Mouse (Mus musculus) limb, embryonic 15.5 days (tissue): Measurements from ENCODE around the gene Mafb. TPM values are rescaled to one million over a fixed set of nuclear protein-coding genes. Genes with fewer than 3 reads are reported as not detected.

Source experiments
- ATAC-seq: fragments of 200-750 bp; cut with Nextera tagmentation; 2 replicates; pipeline ENCODE4 v1.8.0; 2017; ENCODE audit warnings: low read depth, moderate TSS enrichment; ENCODE audit not compliant: insufficient number of reproducible peaks, low FRiP score, low TSS enrichment
- H3K27ac ChIP-seq: fragments of 300-500 bp; sonication (generic); 2 replicates; pipeline ENCODE4 v1.5.1; 2015; ENCODE audit warnings: moderate library complexity, mild to moderate bottlenecking, inconsistent platforms
- H3K27me3 ChIP-seq: fragments of 300-500 bp; sonication (generic); 2 replicates; pipeline ENCODE4 v1.6.1; 2015; ENCODE audit warnings: inconsistent platforms
- H3K36me3 ChIP-seq: fragments of 300-500 bp; sonication (generic); 2 replicates; pipeline ENCODE4 v1.6.1; 2015; ENCODE audit warnings: inconsistent platforms
- H3K4me1 ChIP-seq: fragments of 300-500 bp; sonication (generic); 2 replicates; pipeline ENCODE4 v1.6.1; 2015; ENCODE audit warnings: inconsistent platforms
- H3K4me2 ChIP-seq: fragments of 300-500 bp; sonication (generic); 2 replicates; pipeline ENCODE4 v1.6.1; 2015; ENCODE audit warnings: mild to moderate bottlenecking, inconsistent platforms
- H3K4me3 ChIP-seq: fragments of 300-500 bp; sonication (generic); 2 replicates; pipeline ENCODE4 v1.5.1; 2015; ENCODE audit warnings: mild to moderate bottlenecking, inconsistent platforms
- H3K9ac ChIP-seq: fragments of 300-500 bp; sonication (generic); 2 replicates; pipeline ENCODE4 v1.6.1; 2015; ENCODE audit warnings: inconsistent platforms
- H3K9me3 ChIP-seq: fragments of 300-500 bp; sonication (generic); 2 replicates; pipeline ENCODE4 v1.6.1; 2016; ENCODE audit warnings: inconsistent platforms
- WGBS: fragments of 180-500 bp; shearing (Covaris S2); methylation state at CpG from one replicate; pipeline ENCODE4 v1.1.7; 2015; 5-methylcytosine and 5-hydroxymethylcytosine counted together
- polyA plus RNA-seq: library from polyadenylated mRNA; unstranded; fragments of >200 nt; fragmentation: Nextera tagmentation; extraction: Ambion mirVana; gene quantifications from 2 replicates; pipeline ENCODE4 v1.2.1, GENCODE M21; 2015

Gene Mafb
- polyA plus RNA-seq: 34.2 and 37.1 TPM in 2 replicates

DNA sequence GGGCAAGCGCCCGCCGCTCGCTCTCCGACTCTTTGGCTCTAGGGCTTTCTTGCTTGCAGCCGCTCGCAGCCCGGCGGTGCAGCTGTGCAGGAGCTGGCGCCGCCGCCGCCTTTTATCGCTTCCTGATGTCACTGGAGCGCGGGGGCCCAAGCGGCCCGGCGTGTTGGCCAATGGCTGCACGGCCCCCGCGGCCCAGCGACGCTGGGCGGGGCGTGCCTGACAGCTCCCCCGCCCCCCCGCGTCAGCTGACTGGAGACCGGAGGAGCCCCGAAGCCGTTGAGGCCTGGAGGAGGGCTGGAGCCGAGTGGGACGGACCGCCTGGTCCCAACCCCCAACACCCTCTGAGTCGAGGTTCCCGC lies at the start of gene Mafb:
Gene Mafb, minus strand, starts transcription at position 86 of the 359 bp plus-strand sequence.
- Histone ChIP-seq H3K4me1 (peaks cover 61% of the 10 kb centered on the region), H3K27ac (peak within 1 kb of the TSS; percentile 93), H3K36me3 (0 out of 2 replicates have a peak, but pooled peaks cover 5% of the 10 kb centered on the region), H3K9me3 (no peaks in the 10 kb centered on the region), H3K27me3 (peaks cover 65% of the 10 kb centered on the region), H3K9ac (peak within 1 kb of the TSS; percentile 57), H3K4me3 (peak within 1 kb of the TSS; percentile 67), H3K4me2 (peak within 1 kb of the TSS; percentile 97)
- ATAC-seq: peak; percentile 88
- 0% methylated on average over 36 of the region's 37 CpGs for WGBS

DNA sequence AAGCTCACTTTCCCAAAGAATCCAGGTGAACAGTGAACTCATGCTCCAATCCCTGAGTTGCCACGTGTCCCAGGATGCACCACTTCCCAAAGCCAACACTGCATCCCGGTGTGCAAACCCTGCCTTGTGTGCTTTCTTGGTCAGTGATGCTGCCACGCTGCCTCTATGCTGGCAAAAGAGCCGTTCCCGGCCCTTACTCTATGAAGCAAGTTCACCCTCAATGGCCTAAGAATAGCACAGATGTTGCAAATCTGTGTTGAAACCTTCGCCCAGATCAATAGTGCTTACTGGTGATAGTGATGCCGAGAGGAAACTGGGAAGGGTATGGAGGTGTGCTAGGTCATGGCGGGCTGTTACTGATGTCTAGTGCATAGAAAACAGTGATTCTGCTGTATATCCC lies 48.3 kb upstream of the Mafb start:
- no peaks in the 10 kb centered on the region for H3K4me1 ChIP-seq
- no peaks in the 10 kb centered on the region for H3K36me3 ChIP-seq
- H3K9ac ChIP-seq: no peak overlapping the region
- no peak overlapping the region for H3K27ac ChIP-seq
- no peak overlapping the region for H3K4me3 ChIP-seq
- no peaks in the 10 kb centered on the region for H3K9me3 ChIP-seq
- 0 out of 2 replicates have a peak, but pooled peaks cover 3% of the 10 kb centered on the region for H3K27me3 ChIP-seq
- 90% methylated on average over 8 of the region's 8 CpGs for WGBS
- no peak for ATAC-seq
- no peak overlapping the region for H3K4me2 ChIP-seq

DNA sequence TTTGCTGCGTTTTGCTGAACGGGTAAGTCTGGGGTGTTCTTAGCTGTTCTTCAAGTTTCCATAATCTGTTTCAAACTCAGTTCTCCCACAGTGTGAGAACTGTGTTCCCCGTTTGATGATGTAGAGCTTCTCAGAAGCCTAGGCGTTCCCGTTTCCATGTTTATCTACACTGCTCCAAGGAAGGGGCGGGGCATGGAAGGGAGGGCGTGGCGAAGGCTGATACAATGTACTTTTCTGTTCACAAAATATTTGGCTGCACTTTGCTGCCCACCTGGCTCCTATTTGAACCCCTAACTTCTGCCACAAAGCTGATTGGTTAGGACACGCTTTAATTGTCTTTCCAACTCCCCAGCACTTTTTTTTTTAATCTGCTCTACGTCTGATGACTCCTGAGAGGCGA lies 47.9 kb upstream of the Mafb start:
- Histone ChIP-seq H3K9ac (no peak overlapping the region), H3K27ac (no peak overlapping the region), H3K4me2 (no peak overlapping the region), H3K4me3 (no peak overlapping the region), H3K9me3 (no peaks in the 10 kb centered on the region), H3K36me3 (no peaks in the 10 kb centered on the region), H3K4me1 (no peaks in the 10 kb centered on the region), H3K27me3 (0 out of 2 replicates have a peak, but pooled peaks cover 3% of the 10 kb centered on the region)
- WGBS: 86% methylated on average over 11 of the region's 11 CpGs
- ATAC-seq: no peak

GRCm38 (mm10) chr2:160413982-160414381 lies 47.1 kb upstream of the Mafb start:
- H3K4me3 ChIP-seq: no peak overlapping the region
- no peak overlapping the region for H3K27ac ChIP-seq
- no peaks in the 10 kb centered on the region for H3K36me3 ChIP-seq
- no peak overlapping the region for H3K4me2 ChIP-seq
- H3K9ac ChIP-seq: no peak overlapping the region
- 0 out of 2 replicates have a peak, but pooled peaks cover 3% of the 10 kb centered on the region for H3K27me3 ChIP-seq
- 97% methylated on average over 5 of the region's 5 CpGs for WGBS
- no peak for ATAC-seq
- H3K9me3 ChIP-seq: no peaks in the 10 kb centered on the region
- no peaks in the 10 kb centered on the region for H3K4me1 ChIP-seq

GRCm38 (mm10) chr2:160413055-160413454 lies 46.2 kb upstream of the Mafb start:
- H3K27me3 ChIP-seq: 0 out of 2 replicates have a peak, but pooled peaks cover 2% of the 10 kb centered on the region
- H3K4me3 ChIP-seq: no peak overlapping the region
- H3K9me3 ChIP-seq: no peaks in the 10 kb centered on the region
- no peak overlapping the region for H3K9ac ChIP-seq
- no peaks in the 10 kb centered on the region for H3K36me3 ChIP-seq
- no peak overlapping the region for H3K4me2 ChIP-seq
- no peak overlapping the region for H3K27ac ChIP-seq
- ATAC-seq: no peak
- 53% methylated on average over 12 of the region's 12 CpGs for WGBS
- no peaks in the 10 kb centered on the region for H3K4me1 ChIP-seq

GRCm38 (mm10) chr2:160411431-160411830 lies 44.6 kb upstream of the Mafb start:
- ATAC-seq: no peak
- 68% methylated on average over 7 of the region's 7 CpGs for WGBS
- no peaks in the 10 kb centered on the region for H3K27me3 ChIP-seq
- H3K9me3 ChIP-seq: no peaks in the 10 kb centered on the region
- no peaks in the 10 kb centered on the region for H3K4me1 ChIP-seq
- no peak overlapping the region for H3K27ac ChIP-seq
- no peak overlapping the region for H3K9ac ChIP-seq
- H3K4me2 ChIP-seq: no peak overlapping the region
- H3K36me3 ChIP-seq: no peaks in the 10 kb centered on the region
- H3K4me3 ChIP-seq: no peak overlapping the region

DNA sequence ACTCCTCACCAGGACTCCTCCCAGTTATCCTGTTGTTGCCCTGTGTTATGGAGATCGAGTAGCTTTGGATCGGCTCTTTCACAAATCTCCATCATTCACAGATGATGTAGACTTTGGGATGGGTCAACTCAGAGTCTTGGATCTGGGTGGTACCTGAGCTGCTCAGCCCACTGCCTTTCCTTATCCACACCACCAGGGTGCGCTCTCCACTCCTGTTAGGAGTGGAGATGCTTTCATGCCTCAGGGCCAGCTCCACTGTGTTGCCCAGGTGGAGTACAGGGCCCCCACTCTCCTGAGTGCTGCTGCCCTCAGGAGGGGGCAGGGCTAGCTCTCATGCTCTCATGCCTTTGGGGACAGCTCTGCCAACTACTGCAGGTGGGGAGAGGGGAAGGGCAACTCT lies 40.9 kb upstream of the Mafb start:
- no peaks in the 10 kb centered on the region for H3K4me1 ChIP-seq
- no peaks in the 10 kb centered on the region for H3K27me3 ChIP-seq
- no peaks in the 10 kb centered on the region for H3K9me3 ChIP-seq
- WGBS: 86% methylated on average over 3 of the region's 3 CpGs
- no peak overlapping the region for H3K9ac ChIP-seq
- H3K4me3 ChIP-seq: no peak overlapping the region
- no peak overlapping the region for H3K27ac ChIP-seq
- no peak overlapping the region for H3K4me2 ChIP-seq
- no peak for ATAC-seq
- H3K36me3 ChIP-seq: no peaks in the 10 kb centered on the region

DNA sequence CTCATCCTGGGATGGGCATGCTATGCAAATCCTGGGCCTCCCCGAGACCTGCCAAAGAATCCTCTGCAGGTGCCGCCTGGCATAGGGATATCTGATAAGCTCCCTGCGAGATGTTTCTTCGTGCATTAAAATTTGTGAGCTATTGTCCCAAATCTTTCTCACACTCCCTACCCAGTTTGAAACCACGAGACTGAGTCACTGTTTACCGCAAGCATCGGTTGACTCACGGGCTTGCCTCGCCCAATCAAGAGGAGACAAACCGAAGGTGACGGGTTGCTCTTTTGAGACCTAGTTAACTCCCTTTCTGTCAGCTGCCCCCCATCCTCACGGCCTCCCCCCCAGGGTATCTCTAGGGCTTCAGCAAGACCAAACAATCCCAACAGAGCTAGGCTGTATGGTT lies 30.9 kb upstream of the Mafb start:
- Histone ChIP-seq H3K27ac (no peak overlapping the region), H3K4me2 (no peak overlapping the region), H3K36me3 (no peaks in the 10 kb centered on the region), H3K9me3 (no peaks in the 10 kb centered on the region), H3K4me3 (no peak overlapping the region), H3K27me3 (no peaks in the 10 kb centered on the region; the same call in 1 of the 2 replicates), H3K4me1 (no peaks in the 10 kb centered on the region), H3K9ac (no peak overlapping the region)
- ATAC-seq: no peak
- 80% methylated on average over 12 of the region's 12 CpGs for WGBS

DNA sequence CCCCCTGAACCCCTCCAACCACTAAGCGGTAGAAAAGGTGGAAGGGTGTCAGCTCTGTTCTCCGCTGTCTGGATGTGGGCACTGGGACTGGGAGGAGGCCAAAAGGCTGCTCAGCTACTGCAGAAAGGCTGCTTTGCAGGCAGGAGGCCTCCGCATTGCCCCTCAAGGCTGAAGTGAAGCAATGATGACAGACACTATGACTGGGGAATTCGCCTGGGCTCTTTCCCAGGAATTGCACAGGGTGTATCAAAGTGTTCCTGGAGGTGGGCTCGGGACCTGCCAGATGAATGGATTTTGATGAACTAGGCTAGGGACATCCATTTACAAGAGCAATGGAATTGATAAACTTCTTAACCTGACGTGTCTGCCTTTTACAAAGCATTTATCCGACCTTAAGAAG lies 27.9 kb upstream of the Mafb start:
- Histone ChIP-seq H3K27me3 (peaks cover 14% of the 10 kb centered on the region; the same call in 1 of the 2 replicates), H3K4me1 (no peaks in the 10 kb centered on the region), H3K9ac (no peak overlapping the region), H3K9me3 (no peaks in the 10 kb centered on the region), H3K4me2 (no peak overlapping the region), H3K4me3 (no peak overlapping the region), H3K36me3 (no peaks in the 10 kb centered on the region), H3K27ac (no peak overlapping the region)
- WGBS: 65% methylated on average over 7 of the region's 7 CpGs
- no peak for ATAC-seq

DNA sequence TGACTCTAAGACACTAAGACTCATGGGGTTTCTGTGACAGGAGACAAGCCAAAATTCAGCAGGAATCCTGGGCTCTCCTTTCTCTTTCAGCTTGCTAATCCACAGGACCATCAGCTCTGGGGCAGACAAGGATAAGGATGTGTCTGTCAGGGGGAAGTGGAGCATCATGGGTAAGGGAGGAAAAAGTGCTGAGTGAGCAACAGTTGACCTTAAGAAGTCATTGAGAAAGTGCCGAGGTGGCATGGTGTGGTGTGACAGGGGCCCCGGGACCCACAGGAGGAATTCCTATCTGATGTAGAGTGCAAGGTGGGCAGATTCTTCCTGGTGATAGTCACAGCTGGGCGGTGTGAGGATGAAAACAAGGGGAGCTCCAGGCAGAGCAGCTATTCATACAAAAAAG lies 25.8 kb upstream of the Mafb start:
- ATAC-seq: no peak
- Histone ChIP-seq H3K27me3 (peaks cover 26% of the 10 kb centered on the region; the same call in 1 of the 2 replicates), H3K4me3 (no peak overlapping the region), H3K9me3 (no peaks in the 10 kb centered on the region), H3K27ac (no peak overlapping the region), H3K9ac (no peak overlapping the region), H3K4me1 (no peaks in the 10 kb centered on the region), H3K4me2 (no peak overlapping the region), H3K36me3 (no peaks in the 10 kb centered on the region)
- WGBS: 81% methylated on average over 3 of the region's 3 CpGs

GRCm38 (mm10) chr2:160388596-160388995 lies 21.7 kb upstream of the Mafb start:
- H3K36me3 ChIP-seq: no peaks in the 10 kb centered on the region

DNA sequence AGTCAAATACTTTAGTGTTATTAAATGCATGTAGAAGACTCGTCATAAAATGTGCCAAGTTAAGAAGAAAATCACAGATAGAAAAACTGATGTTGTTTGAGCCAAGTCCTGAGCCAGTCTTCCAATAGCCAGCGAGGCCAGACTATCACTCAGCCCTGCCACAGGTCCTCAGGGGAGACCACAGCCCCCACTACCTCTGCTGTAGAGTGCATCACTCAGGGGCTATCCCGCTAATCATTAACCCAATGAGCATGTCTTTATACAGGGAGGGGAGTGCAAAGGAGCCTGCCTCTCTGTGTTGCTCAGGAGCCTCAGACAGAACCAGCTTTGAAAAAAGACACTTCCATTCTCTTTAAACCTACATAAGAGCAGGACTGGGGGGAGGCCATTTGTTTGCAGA lies 16.6 kb upstream of the Mafb start:
- no peak overlapping the region for H3K4me3 ChIP-seq
- H3K27me3 ChIP-seq: peaks cover 12% of the 10 kb centered on the region; the same call in 1 of the 2 replicates
- no peak for ATAC-seq
- H3K4me2 ChIP-seq: no peak overlapping the region
- no peaks in the 10 kb centered on the region for H3K36me3 ChIP-seq
- no peak overlapping the region for H3K27ac ChIP-seq
- no peak overlapping the region for H3K9ac ChIP-seq
- H3K4me1 ChIP-seq: no peaks in the 10 kb centered on the region
- WGBS: 38% methylated on average over 3 of the region's 3 CpGs
- no peaks in the 10 kb centered on the region for H3K9me3 ChIP-seq

More at GRCm38 (mm10) chr2:160388596-160388995, 21.7 kb upstream of the Mafb start:
- Histone ChIP-seq H3K27me3 (peaks cover 26% of the 10 kb centered on the region; the same call in 1 of the 2 replicates), H3K4me3 (no peak overlapping the region), H3K9ac (no peak overlapping the region), H3K4me2 (no peak overlapping the region), H3K4me1 (no peaks in the 10 kb centered on the region), H3K27ac (no peak overlapping the region), H3K9me3 (no peaks in the 10 kb centered on the region)
- no peak for ATAC-seq
- WGBS: 22% methylated on average over 5 of the region's 5 CpGs

DNA sequence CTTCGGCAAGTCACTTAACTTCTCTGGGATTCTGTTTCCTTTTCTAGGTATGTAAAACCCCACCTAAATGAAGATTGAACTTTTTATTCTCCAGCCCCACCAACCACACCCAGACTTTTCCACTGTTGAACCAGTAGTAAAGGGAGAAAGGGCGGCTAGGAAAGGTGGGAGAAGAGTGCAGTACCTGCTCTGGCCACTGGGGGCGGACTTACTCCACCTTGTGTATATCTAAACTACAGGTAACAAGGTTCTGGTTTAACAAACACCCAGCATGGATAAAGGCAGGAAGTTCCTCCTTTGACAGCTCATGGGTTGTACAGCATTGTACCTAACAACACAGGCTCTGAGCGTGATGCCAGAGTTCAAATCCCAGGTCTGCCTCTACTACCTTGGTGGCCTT lies 11.4 kb upstream of the Mafb start:
- Histone ChIP-seq H3K9me3 (no peaks in the 10 kb centered on the region), H3K4me2 (no peak overlapping the region), H3K27me3 (peaks cover 48% of the 10 kb centered on the region), H3K36me3 (no peaks in the 10 kb centered on the region), H3K4me3 (no peak overlapping the region), H3K9ac (no peak overlapping the region), H3K27ac (no peak overlapping the region), H3K4me1 (0 out of 2 replicates have a peak, but pooled peaks cover 7% of the 10 kb centered on the region)
- ATAC-seq: no peak
- WGBS: 48% methylated on average over 4 of the region's 4 CpGs
